Mouse (Mus musculus) monocyte, adult 2 months (primary cell): ENCODE measurements around the gene Chst10.

Source experiments
- DNase-seq, 2 experiments: peaks; one replicate each; pipeline ENCODE4 v3.0.0; 2022; ENCODE audit warnings: low spot score in 2 of 2, low read depth in 1 of 2

Gene Chst10

GRCm38 (mm10) chr1:38817268-38817667 lies 80.7 kb downstream of the Chst10 start:
- DNase-seq = no peak

- no peak for DNase-seq
Observed at GRCm38 (mm10) chr1:38816306-38816705, 81.7 kb downstream of the Chst10 start.
